21 mouse cellular contexts compared by ENCODE assay signal in the genomic region with DNA sequence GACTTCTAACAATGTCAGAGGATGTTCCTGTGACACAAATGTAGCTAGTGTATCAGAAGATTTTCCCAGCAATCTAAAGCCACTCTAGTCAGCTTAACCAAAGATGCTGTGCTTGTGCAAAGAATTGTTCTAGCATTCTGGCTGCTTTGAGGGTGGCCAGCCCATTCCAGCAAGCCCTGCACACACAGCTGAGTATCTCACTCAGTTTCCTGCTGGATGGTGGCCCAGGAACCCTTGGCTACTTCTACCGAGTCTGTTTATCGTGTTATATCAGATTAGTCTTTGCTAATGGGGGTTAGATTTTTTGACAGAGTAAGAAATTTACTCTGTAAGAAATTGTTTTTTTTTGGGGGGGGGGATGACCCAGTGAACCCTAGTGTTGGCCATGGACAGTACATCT. TPM values are rescaled to one million over a fixed set of nuclear protein-coding genes. Genes with fewer than 3 reads are reported as not detected.
DNase-seq lines count a peak whose midpoint lies in the region; ATAC-seq lines count a peak whose summit lies in the region.
"Had no signal": no experiment of that assay in that cellular context is flagged by ENCODE, and none has a peak within 500 bp of the region (broad histone marks: within the 10 kb centered on the region; RNA-seq: fewer than 3 reads in every experiment).

No protein-coding gene starts in this region.

- H3K27ac ChIP-seq in kidney, embryonic 16.5 days (ENCODE audit: low read length): no peak overlapping the region
- H3K27ac ChIP-seq: forebrain, embryonic 13.5 days; midbrain, embryonic 15.5 days had no signal

- H3K9ac ChIP-seq in kidney, embryonic 16.5 days (replicated peaks; ENCODE audit: low read length): no peak overlapping the region
- H3K9ac ChIP-seq: forebrain, embryonic 13.5 days; midbrain, embryonic 15.5 days had no signal

- H3K9me3 ChIP-seq in kidney, embryonic 16.5 days (ENCODE audit: low read length): no peaks in the 10 kb centered on the region
- H3K9me3 ChIP-seq: forebrain, embryonic 13.5 days; hindbrain, embryonic 10.5 days; midbrain, embryonic 15.5 days had no signal

- whole genome bisulfite sequencing in kidney, embryonic 16.5 days: 44% methylated on average over 2 of the region's 2 CpGs

- peaks cover 5% of the 10 kb centered on the region; the same call in 1 of the 2 replicates for H3K27me3 ChIP-seq in kidney, embryonic 16.5 days (ENCODE audit: insufficient read depth, low read length)
- H3K27me3 ChIP-seq: forebrain, embryonic 13.5 days; midbrain, embryonic 15.5 days had no signal

- peak; percentile 44 for DNase-seq in cerebellum, adult 9-10 months
- no peak for DNase-seq in cerebellum, adult 11 months
- DNase-seq in kidney, postnatal 14 days: peak; percentile 21
- peak; percentile 22 for DNase-seq in urinary bladder, postnatal 14 days (ENCODE audit: low spot score)
- DNase-seq in urinary bladder, postnatal 4 days (ENCODE audit: low spot score in 2 of 2): no peak
- DNase-seq in skeletal muscle tissue, adult 2 months (ENCODE audit: low read depth, low spot score): peak; percentile 10
- no peak for DNase-seq in left cerebral cortex, postnatal 10 days (ENCODE audit: extremely low spot score in 1 of 2, low spot score in 2 of 2)
- DNase-seq: liver; thymus, postnatal 36 days had no signal

- H3K4me1 ChIP-seq in kidney, embryonic 16.5 days (ENCODE audit: insufficient read depth, low read length): peaks cover 10% of the 10 kb centered on the region

- no peak overlapping the region for H3K4me2 ChIP-seq in kidney, embryonic 16.5 days (replicated peaks; ENCODE audit: low read depth, low read length)
- H3K4me2 ChIP-seq: forebrain, embryonic 13.5 days; midbrain, embryonic 15.5 days had no signal

- no peak for ATAC-seq in kidney, embryonic 16.5 days (ENCODE audit: low FRiP score, low TSS enrichment)
- ATAC-seq: forebrain, embryonic 13.5 days; midbrain, embryonic 15.5 days; Patski had no signal

- intact Hi-C loops in left cerebral cortex, postnatal 10 days (cut with DNase I): no loop called here

- H3K36me3 ChIP-seq in kidney, embryonic 16.5 days (ENCODE audit: insufficient read depth, low read length): no peaks in the 10 kb centered on the region
- H3K36me3 ChIP-seq: hindbrain, embryonic 10.5 days; midbrain, embryonic 15.5 days had no signal

- no peak overlapping the region for H3K4me3 ChIP-seq in kidney, embryonic 16.5 days (ENCODE audit: low read length)
- H3K4me3 ChIP-seq: forebrain, embryonic 13.5 days; hindbrain, embryonic 10.5 days; midbrain, embryonic 15.5 days had no signal

RNA-seq across cellular contexts. Expression of a gene that starts 54.4 kb away (rescaled TPM):
- polyA plus RNA-seq in kidney, embryonic 16.5 days (2015; fragmentation: Nextera tagmentation; extraction: Ambion mirVana): not detected in 2 replicates
- total RNA-seq in left cerebral cortex, postnatal 10 days (2021): not detected
- polyA plus RNA-seq: cortical plate, adult 2 months; forebrain, embryonic 13.5 days; gonadal fat pad, adult 2 months; hindbrain, embryonic 10.5 days; intestine, embryonic 14.5 days; large intestine, adult 2 months; lung, embryonic 16.5 days; midbrain, embryonic 15.5 days; small intestine, adult 2 months; stomach, embryonic 14.5 days had no signal

Comparison
In these comparisons a context has a peak if more than half of its experiments do, and no peak if none do; other contexts are left out.
1. DNase-seq: peak in cerebellum, adult 9-10 months (single experiment), kidney, postnatal 14 days (single experiment), urinary bladder, postnatal 14 days (single experiment) and skeletal muscle tissue, adult 2 months (single experiment); none in cerebellum, adult 11 months (single experiment), urinary bladder, postnatal 4 days (0 of 2) and left cerebral cortex, postnatal 10 days (0 of 2).